Mouse (Mus musculus) common myeloid progenitor, adult 5-6 weeks (primary cell): ENCODE results near the gene Olfr1086. TPM values are rescaled to one million over a fixed set of nuclear protein-coding genes. Genes with fewer than 3 reads are reported as not detected.
"Not testable (repeated sequence)": the region's sequence is repeated elsewhere in the genome, so short reads cannot be mapped to it uniquely, and the experiment has no call there.

Experiments
- ATAC-seq: replicated peaks from 2 replicates; pipeline ENCODE4 v1.8.0; 2016; ENCODE audit warnings: low read depth, mild to moderate bottlenecking, moderate TSS enrichment, inconsistent platforms; ENCODE audit not compliant: poor library complexity, severe bottlenecking
- total RNA-seq: library from RNA; stranded (forward); fragments of 200-1000, 187-1606 nt; gene quantifications from 2 replicates; pipeline ENCODE4 v1.2.3, GENCODE M21; 2017

Gene Olfr1086
- total RNA-seq: not detected in 2 replicates

DNA sequence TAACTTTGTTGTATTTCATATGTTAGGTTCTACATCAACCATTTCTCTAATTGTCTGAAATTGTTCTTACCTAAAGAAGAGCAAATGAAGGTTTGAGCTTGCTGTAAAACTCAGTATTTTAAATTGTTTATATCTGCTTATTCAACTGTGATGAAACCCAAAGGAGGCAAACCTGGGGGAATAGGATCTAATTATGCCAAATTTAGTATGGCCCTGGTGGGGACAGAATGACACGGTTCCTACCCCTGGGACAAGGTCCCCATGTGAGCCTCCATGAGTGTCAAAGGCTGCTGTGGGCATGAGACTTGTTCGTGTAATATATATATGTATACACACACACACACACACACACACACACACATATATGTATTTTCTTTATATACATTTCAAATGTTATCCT lies at the start of gene Olfr1086:
Olfr1086 (minus strand) TSS at position 101 of the 400 bp plus-strand sequence.
- ATAC-seq: no peak

DNA sequence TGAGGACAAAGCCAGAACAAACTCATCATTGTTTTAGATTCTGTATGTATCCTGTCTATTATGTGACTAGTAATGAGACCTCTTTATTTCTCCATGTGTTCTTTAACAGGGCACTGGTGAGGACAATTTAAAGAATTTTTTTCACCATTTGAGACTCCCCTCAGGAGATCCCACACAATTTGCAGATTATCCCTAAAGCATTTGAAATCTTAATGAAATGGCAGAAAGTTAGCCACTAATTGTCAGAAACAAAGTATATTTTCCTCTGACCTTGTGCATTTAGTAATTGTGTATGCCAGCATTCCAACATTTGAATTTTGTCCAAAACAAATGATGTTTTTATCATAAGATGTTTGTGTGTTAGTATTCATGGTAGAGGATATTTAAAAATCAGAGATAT lies 18.4 kb upstream of the Olfr1086 start, which contains the start of gene Olfr1087:
Olfr1087 (minus strand) TSS at position 101 of the 400 bp plus-strand sequence.
- no peak for ATAC-seq

DNA sequence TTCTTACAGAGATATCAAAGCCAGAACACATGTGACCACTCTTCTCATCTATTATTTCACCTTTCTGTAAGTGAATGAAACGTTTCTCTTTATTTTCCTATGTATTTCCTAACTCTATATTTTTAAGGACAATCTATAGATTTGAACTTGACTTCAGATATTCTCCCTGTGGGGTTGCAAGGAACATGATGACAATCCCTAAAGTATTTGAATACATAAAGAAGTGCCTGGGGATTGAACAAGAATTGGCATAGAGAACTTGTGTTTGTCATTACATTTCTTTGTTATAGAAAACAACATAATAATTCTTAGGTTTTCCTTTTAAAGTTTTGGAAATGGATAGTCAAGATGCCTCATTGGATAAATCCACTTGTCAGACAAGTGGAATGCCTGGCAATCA lies 18.0 kb downstream of the Olfr1086 start, which contains the start of gene Olfr1085:
Olfr1085 (minus strand) TSS at position 101 of the 400 bp plus-strand sequence.
- no peak for ATAC-seq

DNA sequence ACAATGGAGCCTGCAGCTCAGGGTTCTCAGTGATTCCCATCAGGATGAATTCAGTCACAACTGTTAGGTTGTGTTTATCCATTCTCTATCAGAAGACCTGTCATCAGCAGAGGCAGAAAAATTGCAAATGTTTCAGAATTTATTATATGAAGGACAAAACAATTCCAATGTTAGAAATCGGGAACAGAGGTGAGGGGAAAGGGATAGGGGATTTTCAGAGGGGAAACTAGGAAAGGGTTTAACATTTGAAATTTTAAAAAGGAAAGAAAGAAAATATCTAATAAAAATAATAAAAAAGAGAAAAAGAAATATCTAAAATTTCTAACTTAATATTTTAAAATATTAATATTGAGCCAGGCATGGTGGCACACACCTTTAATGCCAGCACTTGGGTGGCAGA lies 40.3 kb downstream of the Olfr1086 start, which contains the start of gene Olfr1084:
Olfr1084 (minus strand) TSS at position 101 of the 400 bp plus-strand sequence.
- ATAC-seq: not testable (repeated sequence)

Other genes with a start within 250 kb of the Olfr1086 start
- gene Olfr1065, start 229.5 kb downstream of the Olfr1086 start, total RNA-seq: not detected in 2 replicates
- gene Olfr1066, start 223.8 kb downstream of the Olfr1086 start, total RNA-seq: not detected in 2 replicates
- gene Olfr228, start 192.7 kb downstream of the Olfr1086 start, total RNA-seq: not detected in 2 replicates
- not detected in 2 replicates for gene Olfr1076, start 171.6 kb downstream of the Olfr1086 start, total RNA-seq
- not detected in 2 replicates for gene Olfr1079, start 137.6 kb downstream of the Olfr1086 start, total RNA-seq
- gene Olfr1080, start 121.9 kb downstream of the Olfr1086 start, total RNA-seq: not detected in 2 replicates
- not detected in 2 replicates for gene Olfr1082, start 81.1 kb downstream of the Olfr1086 start, total RNA-seq
- not detected in 2 replicates for gene Olfr1084, start 40.4 kb downstream of the Olfr1086 start, total RNA-seq
- gene Olfr1085, start 18.1 kb downstream of the Olfr1086 start, total RNA-seq: not detected in 2 replicates
- gene Olfr1087, start 18.3 kb upstream of the Olfr1086 start, total RNA-seq: not detected in 2 replicates
- not detected in 2 replicates for gene Olfr1089, start 53.6 kb upstream of the Olfr1086 start, total RNA-seq
- gene Olfr1090, start 78.9 kb upstream of the Olfr1086 start, total RNA-seq: not detected in 2 replicates
- gene Olfr1093, start 102.4 kb upstream of the Olfr1086 start, total RNA-seq: not detected in 2 replicates
- not detected in 2 replicates for gene Olfr141, start 129.9 kb upstream of the Olfr1086 start, total RNA-seq
- not detected in 2 replicates for gene Olfr1094, start 144.6 kb upstream of the Olfr1086 start, total RNA-seq
- not detected in 2 replicates for gene Olfr1095, start 171.6 kb upstream of the Olfr1086 start, total RNA-seq
- not detected in 2 replicates for gene Gm13723, start 194.7 kb upstream of the Olfr1086 start, total RNA-seq
- gene Olfr1097, start 212.1 kb upstream of the Olfr1086 start, total RNA-seq: not detected in 2 replicates
- not detected in 2 replicates for gene Olfr1098, start 244.5 kb upstream of the Olfr1086 start, total RNA-seq